Mouse (Mus musculus): Measurements from ENCODE around the gene Casp12.
A peak's percentile ranks its signal among the peaks of the same experiment; 100 is the strongest.
"Not testable (repeated sequence)": the region's sequence is repeated elsewhere in the genome, so short reads cannot be mapped to it uniquely, and the experiment has no call there.

The Casp12 gene

DNA sequence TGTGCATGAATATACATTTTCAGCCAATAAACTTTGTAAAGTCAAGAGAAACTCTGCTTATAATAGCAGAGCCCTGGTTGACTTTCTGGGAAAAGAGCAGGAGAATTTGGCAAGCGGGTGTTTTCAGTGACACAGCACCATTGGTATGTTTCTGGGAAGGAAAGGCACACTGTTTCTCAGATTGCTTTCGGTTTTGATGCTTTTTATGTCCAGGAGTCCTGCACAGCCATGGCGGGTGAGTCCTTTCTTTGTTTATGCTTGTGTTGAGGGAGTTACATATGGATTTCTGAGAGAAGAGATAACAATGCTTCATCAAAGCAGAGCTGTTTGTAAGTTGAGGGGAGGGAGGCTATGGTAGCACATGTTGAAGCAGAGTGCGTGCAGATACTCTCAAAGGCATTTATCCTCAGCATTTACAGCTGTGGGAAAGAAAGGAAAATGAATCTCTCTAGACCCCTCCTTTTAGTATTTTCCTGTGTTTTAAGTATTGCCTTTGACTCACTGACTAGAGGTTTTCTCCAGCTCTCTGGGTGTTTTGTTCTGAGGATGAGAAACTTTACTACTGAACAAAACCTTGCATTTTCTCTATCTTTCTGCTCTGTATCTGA is at the start of gene Casp12:
TSS of gene Casp12 (plus strand) at position 140 of the 608 bp plus-strand sequence.
- peak; percentile 10 to 11 for DNase-seq

DNA sequence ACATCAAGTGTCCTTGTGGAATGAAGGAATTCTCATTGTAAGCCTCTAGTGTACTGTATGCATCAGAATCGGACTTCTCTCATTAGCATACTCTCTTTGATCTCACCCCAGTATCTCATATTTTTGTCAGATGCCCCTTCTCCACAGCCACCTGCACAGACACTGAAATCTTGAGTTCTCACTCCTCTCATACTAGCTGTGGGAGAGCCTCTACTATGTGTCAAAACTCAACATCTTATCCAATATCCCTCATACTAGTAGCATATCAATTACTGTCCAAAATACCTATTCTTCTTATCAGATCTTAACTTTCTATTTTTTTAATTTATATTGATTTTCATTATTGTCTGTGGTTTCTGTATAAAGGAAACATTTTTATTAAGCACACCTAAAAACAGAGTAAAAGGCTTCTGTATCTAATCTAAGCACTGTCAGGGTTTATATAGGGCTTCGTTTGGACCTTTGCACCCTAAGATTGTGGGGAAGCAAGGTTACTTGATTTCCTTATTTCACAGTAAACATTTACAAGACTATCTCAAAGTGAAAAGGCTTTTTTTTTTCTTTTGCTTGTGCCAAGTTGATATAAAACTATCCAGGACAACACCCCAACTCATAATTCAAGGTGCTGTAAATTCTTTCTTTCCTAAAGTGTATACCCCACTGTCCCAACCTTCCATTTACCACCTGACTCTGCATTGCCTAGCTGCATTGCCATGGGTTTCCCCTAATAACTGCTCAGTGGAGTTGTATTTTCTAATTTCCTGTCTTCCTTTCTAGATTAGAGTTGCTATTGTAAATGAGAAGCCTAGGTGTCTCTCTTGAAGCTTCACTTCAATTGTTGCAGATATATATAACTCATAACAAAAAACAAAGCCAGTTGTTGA is 48.6 kb upstream of the Casp12 start:
- DNase-seq: no peak

DNA sequence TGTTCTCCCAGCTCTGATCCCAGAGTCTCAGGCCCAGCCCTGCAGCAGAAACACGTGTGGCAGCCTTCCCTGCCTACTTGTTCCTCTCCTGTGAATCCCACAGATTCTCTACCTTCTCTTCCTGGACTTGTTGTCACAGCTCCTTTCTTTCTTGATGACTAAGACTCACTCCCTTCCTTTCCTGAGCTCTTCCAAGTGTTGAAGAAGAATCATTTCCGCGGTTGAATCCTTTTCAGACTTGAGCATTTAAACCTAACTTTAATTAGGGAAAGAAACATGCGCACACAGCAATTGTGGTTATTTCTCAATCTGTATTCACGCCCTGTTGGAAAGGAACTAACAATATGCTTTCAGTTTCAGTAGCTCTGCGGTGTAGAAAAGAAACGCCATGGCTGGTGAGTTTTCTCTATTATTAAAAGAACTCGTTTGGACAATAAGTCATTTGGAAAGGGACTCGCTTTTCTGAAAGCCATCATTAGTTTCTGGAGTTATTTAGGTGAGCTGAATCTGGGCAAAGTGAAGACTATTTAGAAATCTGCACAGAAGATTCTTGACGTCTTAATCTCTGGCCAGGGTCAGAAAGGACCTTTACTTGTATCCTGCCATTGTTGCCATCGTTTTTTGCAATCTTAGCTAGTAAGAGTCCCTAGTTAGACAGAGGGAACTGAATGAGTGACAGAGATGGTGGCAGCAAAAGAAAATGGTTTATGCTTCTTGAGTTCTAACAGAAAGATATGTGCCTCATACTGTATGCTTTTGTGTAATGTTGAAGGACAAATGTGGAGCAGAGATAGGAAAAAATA is 46.7 kb upstream of the Casp12 start, which contains the start of gene Casp1:
TSS of gene Casp1 (plus strand) at position 189 of the 803 bp plus-strand sequence.
- no peak for DNase-seq

DNA sequence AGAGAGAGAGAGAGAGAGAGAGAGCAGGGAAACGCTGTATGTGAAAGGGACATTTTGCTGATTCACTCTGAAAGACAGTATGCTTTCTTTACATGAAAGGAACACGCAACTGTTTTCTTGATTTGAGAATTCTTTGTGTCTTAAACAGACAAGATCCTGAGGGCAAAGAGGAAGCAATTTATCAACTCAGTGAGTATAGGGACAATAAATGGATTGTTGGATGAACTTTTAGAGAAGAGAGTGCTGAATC is 46.2 kb upstream of the Casp12 start:
- DNase-seq: no peak

DNA sequence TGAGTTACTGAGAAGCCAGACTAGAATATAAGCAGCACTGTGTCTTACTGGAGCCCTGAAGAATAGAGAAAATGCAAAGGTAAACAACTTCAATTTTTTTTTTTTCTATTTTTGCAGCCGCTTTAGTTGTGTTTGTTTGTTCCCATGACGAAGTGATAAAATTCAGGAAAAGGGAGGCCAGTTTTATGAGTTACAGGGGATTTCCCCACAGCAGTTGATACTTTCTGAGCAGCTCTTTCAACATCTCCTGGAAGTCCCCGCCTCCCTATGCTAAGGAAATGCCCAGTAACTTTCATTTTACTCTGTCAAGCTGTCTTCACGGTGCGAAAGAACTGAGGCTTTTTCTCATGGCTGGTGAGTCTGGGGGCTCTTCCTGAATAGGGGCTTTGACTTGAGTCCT is 36.7 kb upstream of the Casp12 start, which contains the start of gene Casp4:
TSS of gene Casp4 (plus strand) at position 268 of the 400 bp plus-strand sequence.
- peak; percentile 15 to 21 for DNase-seq

DNA sequence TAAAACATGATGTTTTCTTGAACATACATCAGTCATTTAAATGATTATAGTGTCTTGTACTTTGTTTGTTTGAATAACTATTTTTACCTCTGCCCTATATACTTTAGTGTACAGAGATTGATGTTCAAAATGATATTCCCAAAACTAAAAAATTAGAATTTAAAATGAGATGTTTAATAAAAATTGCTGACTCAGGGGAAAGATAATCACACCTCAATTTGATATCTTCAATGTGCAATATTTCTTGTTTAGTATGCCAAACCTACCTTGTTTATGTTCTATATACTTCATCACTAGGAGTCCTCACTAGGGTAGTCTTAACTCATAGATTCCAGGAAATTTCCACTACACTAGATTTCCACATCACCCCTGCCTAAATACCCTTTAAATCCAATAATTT is 35.1 kb upstream of the Casp12 start:
- no peak for DNase-seq

DNA sequence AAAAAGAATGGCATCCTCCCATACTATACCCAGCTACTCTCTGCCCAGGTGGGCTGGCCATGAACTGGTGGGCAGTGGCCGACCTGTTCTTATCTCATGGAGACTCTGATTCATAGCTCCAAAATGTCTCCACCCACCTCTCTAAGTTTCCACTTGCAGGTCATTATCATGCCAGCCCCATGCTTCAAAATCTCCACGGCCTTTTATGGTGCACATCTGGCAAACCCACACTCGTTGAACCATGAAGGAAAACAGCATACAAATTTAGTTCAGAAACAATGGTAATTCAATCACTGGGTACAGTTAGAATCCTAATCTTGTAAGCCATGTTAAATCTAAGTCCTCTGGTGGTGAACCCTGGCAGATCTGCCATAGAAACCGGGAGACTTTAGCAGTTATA is 33.8 kb upstream of the Casp12 start:
- DNase-seq: no peak

DNA sequence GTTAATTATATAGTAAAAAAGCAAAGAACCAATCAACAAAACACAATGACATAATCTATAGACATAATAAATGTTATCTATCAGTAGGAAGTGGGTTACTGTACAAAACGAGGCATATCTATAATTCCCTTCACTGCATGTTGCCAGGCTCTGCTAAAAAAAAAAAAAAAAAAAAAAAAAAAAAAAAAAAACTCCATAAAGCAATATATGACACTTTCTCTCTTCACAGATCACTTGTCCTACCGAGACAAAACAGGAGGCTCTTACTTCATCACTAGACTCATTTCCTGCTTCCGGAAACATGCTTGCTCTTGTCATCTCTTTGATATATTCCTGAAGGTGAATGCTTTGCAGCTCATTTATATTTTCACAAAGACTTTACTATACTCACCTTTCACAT is 17.0 kb upstream of the Casp12 start:
- no peak for DNase-seq

DNA sequence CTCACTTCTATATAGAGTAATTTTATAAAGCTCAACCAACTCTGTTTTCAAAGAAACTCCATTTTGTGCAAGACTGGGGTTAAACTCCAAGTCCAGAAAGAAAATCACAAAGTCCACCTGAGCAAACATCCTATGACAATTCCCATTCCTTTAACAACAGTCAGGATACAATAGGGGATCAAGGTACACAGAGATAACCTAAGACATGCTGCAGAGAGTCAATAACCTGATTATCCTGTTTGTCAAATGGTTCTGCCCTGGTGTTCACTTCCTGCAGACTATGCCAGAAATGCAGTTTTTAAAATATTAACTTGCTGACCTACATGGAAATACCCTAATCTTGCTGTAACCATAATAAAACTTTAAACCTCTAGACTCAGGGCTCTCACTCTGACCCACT is 12.8 kb upstream of the Casp12 start:
- DNase-seq: no peak

DNA sequence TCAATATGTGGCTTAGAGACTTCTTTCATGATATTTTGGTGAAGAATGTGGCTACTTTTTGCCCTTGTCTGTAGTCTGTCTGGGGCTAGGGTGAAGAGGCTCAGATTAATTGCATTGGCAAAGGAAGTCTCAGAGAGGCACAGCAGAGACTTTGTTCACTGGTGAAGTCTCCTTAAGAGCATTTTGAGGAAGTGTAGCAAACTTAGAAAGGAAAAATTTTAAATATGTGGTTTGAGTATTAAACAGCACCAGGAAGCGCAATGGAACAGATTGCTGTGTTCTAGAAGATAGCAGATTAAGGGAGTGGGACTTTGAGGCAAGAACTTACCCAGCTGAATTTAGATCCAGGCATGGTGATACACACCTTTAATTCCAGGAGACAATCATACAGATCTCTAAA is 11.8 kb upstream of the Casp12 start:
- DNase-seq: no peak

DNA sequence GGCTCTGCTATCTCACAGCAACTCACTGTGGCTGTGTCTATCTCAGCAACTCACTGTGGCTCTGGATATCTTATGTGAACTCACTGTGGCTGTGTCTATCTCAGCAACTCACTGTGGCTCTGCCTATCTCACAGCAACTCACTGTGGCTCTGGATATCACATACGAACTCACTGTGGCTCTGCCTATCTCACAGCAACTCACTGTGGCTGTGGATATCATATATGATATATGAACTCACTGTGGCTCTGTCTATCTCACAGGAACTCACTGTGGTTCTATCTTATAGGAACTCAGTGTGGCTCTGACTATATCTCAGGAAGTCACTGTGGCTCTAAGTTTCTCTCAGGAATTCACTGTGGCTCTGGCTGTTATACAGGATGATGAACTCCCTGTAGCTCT is 2.1 kb upstream of the Casp12 start:
- no peak for DNase-seq

DNA sequence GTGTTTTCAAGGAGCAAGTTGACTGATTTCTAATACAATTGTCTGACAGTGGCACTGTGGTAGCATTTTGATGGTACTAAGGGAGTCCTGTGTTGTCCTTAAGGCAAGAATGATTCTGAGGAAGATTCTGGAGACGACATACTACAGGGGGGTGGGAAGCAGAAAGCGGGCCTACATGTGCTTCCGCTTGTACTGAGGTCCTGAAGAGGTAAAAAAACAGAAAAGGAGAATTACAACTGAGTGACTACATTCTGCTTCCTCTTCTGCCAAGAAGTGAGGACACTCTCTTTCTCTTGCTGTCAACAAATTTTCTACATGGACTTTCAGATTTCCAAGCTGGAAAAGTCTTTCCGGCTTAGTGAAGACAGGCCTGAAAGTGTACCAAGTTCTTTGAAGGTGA is 1.1 kb upstream of the Casp12 start:
- DNase-seq: no peak

DNA sequence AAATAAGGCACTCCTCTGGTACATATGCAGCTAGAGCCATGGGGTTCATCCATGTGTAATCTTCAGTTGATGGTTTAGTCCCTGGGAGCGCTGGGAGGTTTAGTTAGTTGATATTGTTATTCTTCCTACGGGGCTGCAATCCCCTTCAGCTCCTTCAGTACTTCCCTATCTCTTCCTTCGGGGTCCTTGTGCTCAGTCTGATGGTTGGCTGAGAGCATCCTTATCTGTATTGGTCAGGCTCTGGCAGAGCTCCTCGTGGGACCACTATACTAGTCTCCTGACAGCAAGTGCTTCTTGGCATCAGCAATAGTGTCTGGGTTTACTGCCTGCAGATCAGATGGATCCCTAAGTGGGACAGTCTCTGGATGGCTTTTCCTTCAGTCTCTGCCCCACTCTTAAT is 2.2 kb downstream of the Casp12 start:
- no peak for DNase-seq

DNA sequence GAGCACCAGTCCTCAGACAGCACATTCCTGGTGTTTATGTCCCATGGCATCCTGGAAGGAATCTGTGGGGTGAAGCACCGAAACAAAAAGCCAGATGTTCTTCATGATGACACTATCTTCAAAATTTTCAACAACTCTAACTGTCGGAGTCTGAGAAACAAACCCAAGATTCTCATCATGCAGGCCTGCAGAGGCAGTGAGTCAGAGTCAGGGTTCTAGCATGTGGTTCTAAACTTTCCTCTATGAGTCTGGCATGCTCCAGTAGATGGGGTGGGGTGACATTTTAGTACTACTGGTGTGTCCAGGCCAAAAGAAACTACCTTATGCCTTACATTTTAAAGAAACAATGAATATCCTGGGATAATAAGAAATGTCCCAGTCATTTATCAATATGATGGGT is 8.4 kb downstream of the Casp12 start:
- no peak for DNase-seq

DNA sequence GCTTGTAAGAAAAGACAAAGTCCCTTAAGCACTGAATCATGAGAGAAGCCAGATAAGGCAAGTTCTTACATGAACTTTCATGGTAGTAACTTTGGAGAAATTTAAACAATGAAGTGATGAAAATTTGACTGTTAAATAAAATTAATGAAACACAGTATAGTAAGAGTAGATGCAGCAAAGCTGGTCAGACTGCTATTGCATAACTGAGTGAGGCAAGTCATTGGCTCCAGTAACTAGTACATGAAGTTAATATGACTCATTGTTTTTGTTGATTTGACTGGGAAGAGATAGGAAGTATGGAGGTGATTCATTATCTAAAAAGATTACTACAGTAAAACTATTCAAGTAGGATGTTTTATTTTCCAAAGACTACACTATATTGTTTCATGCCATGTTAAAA is 11.6 kb downstream of the Casp12 start:
- DNase-seq: no peak

DNA sequence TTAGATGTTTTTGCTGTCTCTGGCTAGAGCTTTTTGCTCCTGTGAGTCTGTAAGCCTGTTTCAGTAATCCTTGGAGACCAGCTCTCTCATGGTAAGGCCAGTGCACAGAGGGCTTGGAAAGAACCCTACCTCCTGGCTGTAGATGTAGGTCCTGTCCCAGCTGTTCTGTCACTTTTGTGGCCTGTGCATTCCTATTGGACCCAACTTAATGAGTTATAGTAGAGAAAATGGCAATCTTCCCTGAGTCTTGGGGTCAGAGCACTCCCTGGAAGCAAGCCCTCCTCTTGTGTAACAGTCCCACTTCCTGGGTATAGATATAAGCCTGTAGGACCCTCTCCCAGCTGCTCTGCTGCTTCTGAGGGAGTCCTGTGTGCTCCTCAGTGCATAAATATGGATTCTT is 48.3 kb downstream of the Casp12 start:
- DNase-seq: no peak

DNA sequence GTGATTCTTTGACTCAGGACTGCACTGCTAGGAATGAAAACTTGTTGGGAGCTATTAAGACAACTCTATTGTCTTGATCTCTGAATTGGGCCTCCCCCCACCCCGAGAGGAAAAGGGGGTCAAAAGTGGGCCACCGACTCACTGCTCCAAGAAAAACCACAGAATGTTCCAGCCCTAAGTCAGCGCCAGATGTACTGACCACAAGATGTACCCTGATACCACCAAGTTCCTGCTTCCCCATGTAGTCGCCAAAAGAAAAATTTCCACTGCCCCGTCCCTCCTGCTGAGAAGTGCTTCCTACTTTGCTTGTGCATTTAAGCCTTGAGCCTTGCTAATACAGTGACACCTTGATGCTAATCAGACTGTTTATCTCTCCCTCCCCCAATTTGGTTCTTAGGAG is 50.6 kb downstream of the Casp12 start:
- DNase-seq: not testable (repeated sequence)

DNA sequence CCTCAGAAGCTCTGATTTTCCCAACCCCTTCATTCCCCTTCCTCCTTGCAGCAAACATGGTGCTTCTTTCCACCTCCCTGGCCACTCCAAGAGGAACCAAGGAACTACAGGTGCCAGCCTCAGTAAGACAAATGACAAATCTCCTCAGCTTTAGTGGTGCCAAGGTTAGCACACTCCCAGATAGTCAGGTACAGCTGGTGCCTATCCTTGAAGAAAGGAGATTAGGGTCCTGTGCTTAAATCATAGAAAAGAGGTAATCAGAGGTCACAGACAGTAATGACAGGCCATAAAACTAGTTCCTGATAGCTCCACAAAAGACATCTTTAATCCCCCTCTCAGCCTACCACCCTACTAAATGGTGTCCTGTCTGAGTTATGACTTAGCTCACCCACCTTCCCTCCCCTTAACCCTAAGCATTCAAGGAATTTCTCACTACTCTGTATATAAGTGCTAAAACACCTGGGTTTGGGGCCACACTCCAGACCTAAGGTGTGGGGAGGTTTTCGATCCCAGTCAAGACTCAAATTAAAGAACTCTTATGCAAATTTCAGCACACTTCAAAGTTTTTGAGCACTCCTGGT is 65.8 kb downstream of the Casp12 start:
- DNase-seq: no peak

DNA sequence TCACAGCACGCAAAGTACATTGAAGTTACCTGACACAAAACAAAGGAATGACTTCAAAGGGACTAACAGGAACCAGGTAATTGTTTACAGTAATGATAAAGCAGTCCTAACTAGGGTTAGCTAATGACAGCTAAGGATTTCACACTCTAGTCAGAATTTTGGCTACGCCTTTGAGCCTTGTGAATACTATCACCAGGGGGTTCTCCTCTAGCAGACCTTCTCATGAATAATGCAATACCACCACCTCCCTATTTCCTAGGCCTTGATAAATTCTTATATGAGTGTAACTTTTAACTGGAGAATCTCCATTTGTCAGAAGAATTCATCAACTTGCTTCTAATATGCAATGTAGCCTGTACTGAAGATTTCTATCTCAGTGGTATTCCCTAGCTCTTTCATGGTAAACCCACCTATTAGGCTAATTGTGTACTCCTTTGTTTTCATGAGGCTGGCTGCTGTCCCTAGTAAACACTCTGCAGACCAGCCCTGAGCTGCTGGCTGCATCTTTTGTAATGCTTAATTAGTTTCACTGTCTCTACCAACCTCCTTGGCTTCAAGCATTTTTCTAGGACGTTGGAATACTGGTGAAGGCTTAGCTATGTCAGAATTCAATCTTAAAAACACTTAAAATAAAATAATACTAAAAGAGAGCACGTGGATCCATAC is 67.3 kb downstream of the Casp12 start:
- DNase-seq: no peak

DNA sequence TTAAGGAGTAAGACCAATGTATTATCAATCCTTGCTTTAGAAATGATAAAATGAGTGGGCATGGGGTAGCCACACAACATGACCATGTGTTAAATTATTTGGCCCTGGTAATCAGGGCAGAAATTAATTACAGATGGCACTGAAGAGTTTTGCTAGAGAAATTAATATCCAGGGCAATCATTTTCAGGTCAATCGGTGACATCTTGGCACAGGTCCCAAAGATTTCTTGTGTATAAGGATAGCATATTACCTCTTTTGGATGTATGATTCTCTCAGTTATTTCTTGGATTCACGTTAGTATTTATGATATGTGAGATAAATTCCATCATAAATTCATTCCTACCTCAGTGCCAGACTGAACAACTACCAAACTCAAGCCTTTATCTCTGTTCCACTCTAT is 72.6 kb downstream of the Casp12 start:
- no peak for DNase-seq

Measured in kidney, postnatal 36 days (tissue).